Mouse (Mus musculus): ENCODE measurements around the gene Pex19. TPM values are rescaled to one million over a fixed set of nuclear protein-coding genes. Genes with fewer than 3 reads are reported as not detected.

Pex19 gene
- polyA plus RNA-seq, 1 experiment = 64.1 TPM

DNA sequence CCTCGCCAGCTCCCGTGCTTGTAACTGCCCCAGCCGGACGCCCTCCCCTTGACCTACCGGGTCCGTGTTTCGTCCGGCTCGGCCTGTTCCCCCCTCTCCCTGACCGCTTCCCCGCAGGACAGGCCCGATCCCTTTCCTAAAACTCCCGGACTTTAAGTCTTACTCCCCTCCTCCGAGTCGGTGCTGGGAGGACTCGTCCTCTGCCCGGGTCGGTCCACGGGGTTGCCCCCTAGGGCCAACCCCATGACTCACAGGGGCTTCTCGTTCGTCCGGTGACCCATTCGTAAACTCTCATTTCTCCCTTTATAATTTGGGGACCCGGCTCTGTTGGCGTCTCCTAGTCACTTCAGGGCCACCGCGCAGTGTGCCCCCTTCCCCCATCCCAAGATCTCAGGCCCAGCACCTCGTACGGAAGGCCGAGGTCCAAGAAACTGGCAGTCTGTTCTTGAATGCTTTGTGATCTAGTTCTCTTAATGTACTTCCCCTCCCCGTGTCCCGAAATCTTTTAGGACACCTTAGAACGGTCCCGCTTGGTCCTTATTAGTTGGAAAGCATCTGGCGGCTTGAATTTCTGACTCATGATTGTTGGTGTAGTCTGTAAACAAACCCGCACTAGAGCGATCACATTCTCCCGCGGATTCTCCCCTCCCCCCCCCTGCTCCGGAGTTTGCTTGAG is 21.9 kb downstream of the Pex19 start:
- Histone ChIP-seq H3K27ac (ENCODE audit: insufficient read depth, low read depth, low read length) (peak overlapping the region; percentile 84), H3K4me3 (ENCODE audit: insufficient read depth, low read length) (peak overlapping the region; percentile 71), H3K4me1 (ENCODE audit: control insufficient read depth, insufficient read depth, low read length) (peaks cover 10% of the 10 kb centered on the region)
- TF ChIP-seq CTCF (IDR thresholded peaks at IDR 0.05; ENCODE audit: low read depth, low read length) (no peak), POLR2A (IDR thresholded peaks at IDR 0.05; ENCODE audit: borderline replicate concordance, low read depth, low read length) (no peak)

DNA sequence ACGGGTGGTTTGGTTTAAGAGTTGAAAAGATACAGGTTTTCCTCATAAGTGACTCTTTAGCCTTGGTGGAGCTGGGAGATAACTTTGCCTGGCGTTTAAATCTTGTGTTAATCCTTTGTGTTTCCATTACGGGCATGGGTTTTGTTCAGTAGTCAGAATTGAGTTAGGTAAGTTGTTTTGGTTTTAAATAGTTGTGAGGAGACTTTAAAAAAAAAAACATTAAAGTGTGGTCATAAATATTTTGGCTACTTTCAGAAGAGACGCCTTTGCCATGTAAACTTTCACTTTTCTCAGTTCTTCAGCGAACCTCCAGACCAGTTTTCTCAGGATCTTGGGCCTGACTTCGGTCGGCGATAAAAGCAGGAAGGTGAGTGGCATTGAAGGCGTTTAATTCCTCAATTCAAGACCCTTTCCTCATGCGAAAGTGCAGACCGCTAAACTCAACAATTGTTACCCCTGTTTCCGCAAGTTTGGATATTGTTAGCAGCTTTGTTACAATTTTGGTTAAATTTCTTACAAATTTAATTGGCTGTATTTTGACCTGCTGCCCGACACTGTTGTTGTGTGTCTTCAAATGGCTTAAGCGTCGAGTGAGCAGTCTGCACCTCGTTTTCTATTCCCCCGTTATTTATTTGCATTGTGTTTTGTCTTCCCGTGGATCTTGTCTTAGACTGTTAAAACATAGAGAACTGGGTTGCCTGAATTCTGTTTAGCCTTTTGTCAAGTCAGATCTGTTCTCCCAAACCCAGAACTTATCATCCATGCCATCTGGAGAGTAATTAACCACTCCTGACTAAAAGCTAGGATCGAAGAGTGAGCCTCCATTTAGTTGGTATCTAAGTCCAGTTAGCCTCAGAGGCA is 22.6 kb downstream of the Pex19 start:
- Histone ChIP-seq H3K4me3 (ENCODE audit: insufficient read depth, low read length) (peak overlapping the region; percentile 71), H3K4me1 (ENCODE audit: control insufficient read depth, insufficient read depth, low read length) (peaks cover 11% of the 10 kb centered on the region), H3K27ac (ENCODE audit: insufficient read depth, low read depth, low read length) (peak overlapping the region; percentile 84)
- no peak for TF ChIP-seq CTCF (IDR thresholded peaks at IDR 0.05; ENCODE audit: low read depth, low read length)
- TF ChIP-seq POLR2A (IDR thresholded peaks at IDR 0.05; ENCODE audit: borderline replicate concordance, low read depth, low read length) = no peak

DNA sequence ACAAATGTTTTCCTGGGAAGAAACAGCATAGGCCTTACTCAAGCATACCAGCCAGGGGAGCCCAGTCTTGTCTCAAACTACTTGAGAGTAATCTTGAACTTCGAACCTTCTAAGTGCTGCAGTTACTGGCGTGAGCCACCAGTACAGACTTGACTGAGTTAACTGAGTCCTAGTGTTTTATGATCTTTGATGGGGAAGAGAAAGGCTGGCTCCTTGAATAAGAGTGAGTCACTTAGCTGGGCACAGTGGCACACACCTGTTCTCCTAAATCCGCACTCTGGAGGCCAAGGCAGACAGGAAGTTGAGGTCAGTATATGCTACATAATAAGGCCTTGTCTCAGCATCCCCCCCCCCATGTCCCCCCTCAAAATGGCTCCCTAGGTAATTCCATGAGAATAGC is 28.0 kb downstream of the Pex19 start:
- Histone ChIP-seq H3K27ac (ENCODE audit: insufficient read depth, low read depth, low read length) (no peak overlapping the region), H3K4me3 (ENCODE audit: insufficient read depth, low read length) (no peak overlapping the region), H3K4me1 (ENCODE audit: control insufficient read depth, insufficient read depth, low read length) (peaks cover 7% of the 10 kb centered on the region; the same call in 1 of the 2 replicates)
- no peak for TF ChIP-seq CTCF (IDR thresholded peaks at IDR 0.05; ENCODE audit: low read depth, low read length)
- no peak for TF ChIP-seq POLR2A (IDR thresholded peaks at IDR 0.05; ENCODE audit: borderline replicate concordance, low read depth, low read length)

DNA sequence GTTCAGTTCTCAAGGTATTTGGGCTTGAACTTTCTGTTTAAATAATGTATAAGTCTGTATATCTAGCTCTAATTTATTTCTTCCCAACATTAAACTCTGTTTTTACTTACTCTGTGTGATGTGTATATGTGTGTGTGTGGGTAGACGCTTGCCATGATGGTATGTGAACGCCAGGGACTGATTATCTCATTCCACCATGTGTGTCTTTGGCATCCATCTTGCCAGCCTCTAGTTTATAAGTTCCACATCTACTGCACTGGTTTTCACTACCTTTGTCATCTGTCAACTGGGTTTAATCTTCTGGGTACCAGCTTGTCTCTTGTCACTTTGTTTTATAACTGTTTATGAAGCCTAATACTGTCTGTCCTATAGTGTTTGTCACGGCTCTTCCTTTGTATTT is 29.0 kb downstream of the Pex19 start:
- Histone ChIP-seq H3K27ac (ENCODE audit: insufficient read depth, low read depth, low read length) (no peak overlapping the region), H3K4me1 (ENCODE audit: control insufficient read depth, insufficient read depth, low read length) (peaks cover 5% of the 10 kb centered on the region; the same call in 1 of the 2 replicates), H3K4me3 (ENCODE audit: insufficient read depth, low read length) (no peak overlapping the region)
- TF ChIP-seq POLR2A (IDR thresholded peaks at IDR 0.05; ENCODE audit: borderline replicate concordance, low read depth, low read length) (no peak), CTCF (IDR thresholded peaks at IDR 0.05; ENCODE audit: low read depth, low read length) (no peak)

DNA sequence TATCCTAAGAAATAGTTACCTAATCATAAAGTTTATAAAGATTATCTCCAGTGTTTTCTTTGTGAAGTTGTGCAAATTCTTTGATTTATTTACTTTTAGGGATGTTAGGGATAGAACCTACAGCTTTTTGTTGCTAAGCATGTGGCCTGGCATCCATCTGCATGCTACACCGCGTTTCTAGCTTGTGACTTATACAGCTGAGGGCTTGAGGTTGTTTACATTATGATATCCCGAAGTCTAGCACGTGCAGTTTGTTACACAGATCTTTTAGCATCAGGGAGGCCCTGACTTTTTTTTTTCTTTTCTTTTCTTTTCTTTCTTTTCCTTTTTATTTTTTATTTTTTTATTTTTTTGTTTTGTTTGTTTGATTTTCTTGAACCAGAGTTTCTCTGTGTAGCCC is 33.4 kb downstream of the Pex19 start:
- TF ChIP-seq CTCF (IDR thresholded peaks at IDR 0.05; ENCODE audit: low read depth, low read length) (no peak), POLR2A (IDR thresholded peaks at IDR 0.05; ENCODE audit: borderline replicate concordance, low read depth, low read length) (no peak)
- Histone ChIP-seq H3K4me1 (ENCODE audit: control insufficient read depth, insufficient read depth, low read length) (peaks cover 7% of the 10 kb centered on the region), H3K4me3 (ENCODE audit: insufficient read depth, low read length) (no peak overlapping the region), H3K27ac (ENCODE audit: insufficient read depth, low read depth, low read length) (no peak overlapping the region)

DNA sequence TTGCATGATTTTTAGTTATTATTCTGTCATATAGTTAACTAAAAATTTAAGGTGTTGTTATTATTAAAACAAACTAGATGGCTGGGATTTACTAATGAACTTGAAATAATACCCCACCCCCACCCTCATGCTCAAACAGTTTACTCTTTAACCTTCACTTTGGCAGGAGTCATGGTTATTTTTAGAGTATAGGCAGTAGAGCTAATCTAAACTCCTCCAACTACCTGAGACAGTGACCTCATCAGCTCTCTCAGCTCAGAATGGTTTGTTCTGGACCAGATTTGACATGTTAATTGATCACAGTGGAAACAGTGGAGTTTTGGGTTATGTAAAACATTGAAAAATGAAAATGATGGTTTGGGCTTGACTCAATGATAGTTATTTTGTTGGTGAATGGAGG is 34.0 kb downstream of the Pex19 start:
- H3K27ac ChIP-seq (ENCODE audit: insufficient read depth, low read depth, low read length) = no peak overlapping the region
- H3K4me1 ChIP-seq (ENCODE audit: control insufficient read depth, insufficient read depth, low read length) = peaks cover 7% of the 10 kb centered on the region
- TF ChIP-seq POLR2A (IDR thresholded peaks at IDR 0.05; ENCODE audit: borderline replicate concordance, low read depth, low read length) (no peak), CTCF (IDR thresholded peaks at IDR 0.05; ENCODE audit: low read depth, low read length) (no peak)
- no peak overlapping the region for H3K4me3 ChIP-seq (ENCODE audit: insufficient read depth, low read length)

DNA sequence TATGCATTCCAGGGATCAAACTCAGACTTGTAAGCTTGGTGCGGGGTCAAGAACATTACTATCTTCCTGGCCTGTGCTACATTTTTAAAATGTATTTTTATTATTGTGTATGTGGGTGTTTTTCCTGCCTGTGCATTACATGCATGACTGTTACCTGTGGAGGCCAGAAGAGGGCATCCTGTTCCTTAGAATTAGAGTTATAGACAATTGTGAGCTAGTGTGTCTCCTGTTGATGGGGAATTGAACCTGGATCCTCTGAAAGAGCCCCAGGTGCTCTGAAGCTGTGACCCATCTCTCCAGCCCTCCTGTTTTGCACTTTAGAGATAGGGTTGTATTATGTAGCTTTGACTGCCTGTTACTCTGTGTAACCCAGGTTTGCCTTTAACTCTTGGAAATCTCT is 35.5 kb downstream of the Pex19 start:
- TF ChIP-seq POLR2A (IDR thresholded peaks at IDR 0.05; ENCODE audit: borderline replicate concordance, low read depth, low read length) (no peak), CTCF (IDR thresholded peaks at IDR 0.05; ENCODE audit: low read depth, low read length) (no peak)
- Histone ChIP-seq H3K4me1 (ENCODE audit: control insufficient read depth, insufficient read depth, low read length) (peaks cover 7% of the 10 kb centered on the region), H3K4me3 (ENCODE audit: insufficient read depth, low read length) (no peak overlapping the region), H3K27ac (ENCODE audit: insufficient read depth, low read depth, low read length) (no peak overlapping the region)

DNA sequence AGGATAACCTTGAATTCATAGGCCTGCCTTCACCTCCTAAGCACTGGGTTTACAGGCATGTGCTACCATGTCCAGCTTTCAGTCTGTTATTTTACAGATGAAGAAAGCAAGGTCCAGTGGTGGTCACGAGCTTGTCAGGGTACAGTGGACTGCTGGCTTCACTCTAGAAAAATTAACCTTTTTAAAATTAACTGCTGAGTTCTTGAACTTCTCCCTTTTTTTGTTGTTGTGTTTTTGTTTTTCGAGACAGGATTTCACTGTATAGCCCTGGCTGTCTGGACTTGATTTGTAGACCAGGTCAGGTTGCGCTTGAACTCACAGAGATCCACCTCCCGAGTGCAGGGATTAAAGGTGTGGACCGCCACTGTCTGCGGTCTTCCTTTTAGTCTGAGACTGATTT is 36.4 kb downstream of the Pex19 start:
- no peak for TF ChIP-seq CTCF (IDR thresholded peaks at IDR 0.05; ENCODE audit: low read depth, low read length)
- no peak for TF ChIP-seq POLR2A (IDR thresholded peaks at IDR 0.05; ENCODE audit: borderline replicate concordance, low read depth, low read length)
- no peak overlapping the region for H3K27ac ChIP-seq (ENCODE audit: insufficient read depth, low read depth, low read length)
- H3K4me1 ChIP-seq (ENCODE audit: control insufficient read depth, insufficient read depth, low read length) = peaks cover 7% of the 10 kb centered on the region
- H3K4me3 ChIP-seq (ENCODE audit: insufficient read depth, low read length) = no peak overlapping the region

DNA sequence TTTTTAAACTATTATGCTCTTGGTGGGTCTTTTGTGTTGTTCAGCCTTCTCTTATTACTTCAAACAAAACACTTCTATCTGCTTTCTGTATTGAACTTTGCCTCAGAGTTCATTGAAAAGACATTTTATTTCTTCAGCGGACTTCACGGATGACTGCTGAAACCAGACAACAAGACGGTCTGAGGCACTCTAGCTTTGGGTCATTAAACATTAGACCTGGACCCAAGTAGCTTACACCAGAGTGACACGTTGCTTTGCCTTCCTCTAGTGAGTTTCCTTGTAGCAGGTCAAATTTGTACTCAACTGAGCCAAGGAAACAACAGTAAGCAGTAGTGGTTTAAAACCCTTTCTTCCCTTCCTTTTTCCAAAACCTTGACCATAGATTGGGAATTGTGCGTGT is 41.4 kb downstream of the Pex19 start:
- H3K4me1 ChIP-seq (ENCODE audit: control insufficient read depth, insufficient read depth, low read length) = peaks cover 7% of the 10 kb centered on the region
- H3K4me3 ChIP-seq (ENCODE audit: insufficient read depth, low read length) = no peak overlapping the region
- no peak overlapping the region for H3K27ac ChIP-seq (ENCODE audit: insufficient read depth, low read depth, low read length)
- TF ChIP-seq POLR2A (IDR thresholded peaks at IDR 0.05; ENCODE audit: borderline replicate concordance, low read depth, low read length) = no peak
- no peak for TF ChIP-seq CTCF (IDR thresholded peaks at IDR 0.05; ENCODE audit: low read depth, low read length)

DNA sequence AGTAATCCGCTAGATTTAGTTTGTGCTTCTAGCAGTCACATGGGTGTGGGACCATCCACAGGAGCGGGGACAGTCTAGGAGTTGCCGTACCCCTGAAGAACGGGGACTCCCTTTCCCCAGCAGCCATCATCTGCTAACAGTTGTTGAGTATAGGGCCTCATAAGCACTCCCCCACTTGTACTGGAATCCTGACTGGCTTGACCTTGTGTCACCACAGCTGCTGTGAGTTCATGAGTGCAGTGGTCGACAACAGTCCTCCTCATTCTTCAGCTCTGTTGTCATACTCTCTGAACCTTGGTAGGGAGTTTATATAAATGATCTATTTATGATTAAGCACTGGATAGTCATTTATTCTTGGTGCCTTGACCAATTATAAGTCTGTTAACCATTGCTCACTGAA is 43.3 kb downstream of the Pex19 start:
- H3K4me1 ChIP-seq (ENCODE audit: control insufficient read depth, insufficient read depth, low read length) = no peaks in the 10 kb centered on the region
- TF ChIP-seq POLR2A (IDR thresholded peaks at IDR 0.05; ENCODE audit: borderline replicate concordance, low read depth, low read length) (no peak), CTCF (IDR thresholded peaks at IDR 0.05; ENCODE audit: low read depth, low read length) (no peak)
- H3K27ac ChIP-seq (ENCODE audit: insufficient read depth, low read depth, low read length) = no peak overlapping the region
- H3K4me3 ChIP-seq (ENCODE audit: insufficient read depth, low read length) = no peak overlapping the region
